Mouse (Mus musculus) stomach, embryonic 16.5 days (tissue): ENCODE measurements around the gene Tbata. TPM values are rescaled to one million over a fixed set of nuclear protein-coding genes. Genes with fewer than 3 reads are reported as not detected.

Source experiments
- ATAC-seq: fragments of 200-750 bp; cut with Nextera tagmentation; 2 replicates; pipeline ENCODE4 v1.8.0; 2017; ENCODE audit warnings: moderate number of reproducible peaks, moderate TSS enrichment; ENCODE audit not compliant: insufficient read depth, low FRiP score
- H3K27ac ChIP-seq: fragments of 300-500 bp; sonication (generic); 2 replicates; pipeline ENCODE4 v1.5.1; 2014; ENCODE audit warnings: low read length
- H3K27me3 ChIP-seq: fragments of 300-500 bp; sonication (generic); 2 replicates; pipeline ENCODE4 v1.6.1; 2014; ENCODE audit warnings: low read length, control low read depth, mixed read lengths; ENCODE audit not compliant: control insufficient read depth, insufficient read depth
- H3K36me3 ChIP-seq: fragments of 300-500 bp; sonication (generic); 2 replicates; pipeline ENCODE4 v1.6.1; 2014; ENCODE audit warnings: low read length; ENCODE audit not compliant: control insufficient read depth, insufficient read depth
- H3K4me1 ChIP-seq: fragments of 300-500 bp; sonication (generic); 2 replicates; pipeline ENCODE4 v1.6.1; 2014; ENCODE audit warnings: low read length, control low read depth, mixed read lengths; ENCODE audit not compliant: control insufficient read depth, insufficient read depth
- H3K4me2 ChIP-seq: fragments of 300-500 bp; sonication (generic); 2 replicates; pipeline ENCODE4 v1.6.1; 2014; ENCODE audit warnings: low read depth, low read length, mixed read lengths
- H3K4me3 ChIP-seq: fragments of 300-500 bp; sonication (generic); replicated peaks from 2 replicates; pipeline ENCODE4 v1.5.1; 2014; ENCODE audit warnings: mild to moderate bottlenecking, low read length
- H3K9ac ChIP-seq: fragments of 300-500 bp; sonication (generic); 2 replicates; pipeline ENCODE4 v1.6.1; 2014; ENCODE audit warnings: low read length
- H3K9me3 ChIP-seq: fragments of 300-500 bp; sonication (generic); replicated peaks from 2 replicates; pipeline ENCODE4 v1.6.1; 2016; ENCODE audit warnings: low read length, control low read depth; ENCODE audit not compliant: control insufficient read depth
- WGBS: fragments of 180-500 bp; shearing (Covaris S2); extraction: QIAGEN DNeasy Blood & Tissue Kit; methylation state at CpG from one replicate; pipeline ENCODE4 v1.1.7; 2014; 5-methylcytosine and 5-hydroxymethylcytosine counted together
- polyA plus RNA-seq: library from polyadenylated mRNA; unstranded; fragments of >200 nt; fragmentation: Nextera tagmentation; extraction: Ambion mirVana; gene quantifications from 2 replicates; pipeline ENCODE4 v1.2.1, GENCODE M21; 2015

The Tbata gene
- polyA plus RNA-seq, 1 experiment from 2014 or later, result not detected

DNA sequence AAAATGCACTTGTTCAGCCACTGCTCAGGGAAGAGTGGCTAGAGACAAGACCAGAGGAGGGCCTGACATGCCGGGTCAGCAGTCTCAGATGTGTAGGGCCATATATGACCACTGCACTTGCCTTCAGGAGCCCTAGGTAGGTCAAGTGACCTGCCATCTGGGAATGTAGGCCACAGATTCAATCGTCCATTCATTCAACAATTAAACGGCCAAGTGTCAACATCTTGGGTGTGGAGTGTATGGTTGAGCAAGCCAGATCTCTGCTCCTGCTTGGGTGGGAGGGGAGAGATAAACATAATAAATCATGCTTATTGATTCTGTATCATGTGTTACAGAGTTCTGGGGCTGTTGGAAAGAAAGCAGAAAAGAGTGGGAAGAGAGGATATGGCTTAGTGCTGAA, 13.2 kb upstream of the Tbata start:
- Histone ChIP-seq H3K27ac (no peak overlapping the region), H3K4me2 (no peak overlapping the region), H3K36me3 (no peaks in the 10 kb centered on the region), H3K9me3 (no peaks in the 10 kb centered on the region), H3K9ac (no peak overlapping the region), H3K4me3 (no peak overlapping the region), H3K27me3 (no peaks in the 10 kb centered on the region), H3K4me1 (no peaks in the 10 kb centered on the region)
- WGBS, result 48% methylated on average over 3 of the region's 3 CpGs
- no peak for ATAC-seq

DNA sequence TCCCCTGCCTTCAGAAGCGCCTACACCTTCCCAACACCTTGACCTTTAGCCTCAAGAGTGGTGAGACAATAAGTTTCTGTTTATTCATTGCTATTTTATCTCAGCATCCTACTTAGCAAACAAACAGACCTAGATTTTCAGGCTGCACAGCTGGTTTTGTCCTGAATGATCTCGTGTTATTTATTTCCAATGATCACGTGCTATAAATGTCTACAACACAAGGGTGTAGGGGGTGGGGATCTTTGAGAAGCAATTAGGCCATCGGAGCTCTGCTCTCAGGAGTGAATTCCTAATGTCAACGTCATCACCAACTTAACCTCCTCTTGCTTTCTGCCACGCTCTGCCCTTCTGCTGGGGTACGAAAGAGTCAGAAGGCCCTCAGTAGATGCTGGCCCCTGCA, 11.7 kb upstream of the Tbata start:
- H3K9ac ChIP-seq, result no peak overlapping the region
- H3K36me3 ChIP-seq, result no peaks in the 10 kb centered on the region
- H3K9me3 ChIP-seq, result no peaks in the 10 kb centered on the region
- no peak overlapping the region for H3K4me2 ChIP-seq
- no peaks in the 10 kb centered on the region for H3K4me1 ChIP-seq
- H3K27ac ChIP-seq, result no peak overlapping the region
- no peaks in the 10 kb centered on the region for H3K27me3 ChIP-seq
- WGBS, result 58% methylated on average over 7 of the region's 7 CpGs
- no peak for ATAC-seq
- no peak overlapping the region for H3K4me3 ChIP-seq

DNA sequence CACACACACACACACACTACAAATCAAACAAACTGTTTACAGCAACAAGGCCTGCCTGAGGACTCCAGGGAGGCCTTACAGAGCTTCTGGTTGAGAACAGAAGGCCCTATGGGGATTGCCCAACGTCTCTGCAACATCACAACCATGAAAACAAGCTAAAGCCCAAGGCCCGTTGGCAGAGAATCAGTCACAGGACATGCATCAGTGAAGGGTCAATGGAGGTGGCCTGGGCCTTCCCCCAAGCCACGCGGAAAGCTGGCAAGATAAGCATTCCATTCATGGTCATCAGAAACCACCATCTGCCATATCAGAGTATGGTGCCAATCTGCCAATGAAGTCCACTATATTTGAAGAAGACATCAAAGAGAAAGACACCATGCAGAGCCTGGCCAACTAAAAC, 11.1 kb upstream of the Tbata start:
- WGBS, result 68% methylated on average over 4 of the region's 4 CpGs
- no peaks in the 10 kb centered on the region for H3K9me3 ChIP-seq
- no peak for ATAC-seq
- H3K4me3 ChIP-seq, result no peak overlapping the region
- H3K36me3 ChIP-seq, result no peaks in the 10 kb centered on the region
- H3K4me2 ChIP-seq, result no peak overlapping the region
- no peak overlapping the region for H3K27ac ChIP-seq
- no peaks in the 10 kb centered on the region for H3K4me1 ChIP-seq
- no peak overlapping the region for H3K9ac ChIP-seq
- no peaks in the 10 kb centered on the region for H3K27me3 ChIP-seq

DNA sequence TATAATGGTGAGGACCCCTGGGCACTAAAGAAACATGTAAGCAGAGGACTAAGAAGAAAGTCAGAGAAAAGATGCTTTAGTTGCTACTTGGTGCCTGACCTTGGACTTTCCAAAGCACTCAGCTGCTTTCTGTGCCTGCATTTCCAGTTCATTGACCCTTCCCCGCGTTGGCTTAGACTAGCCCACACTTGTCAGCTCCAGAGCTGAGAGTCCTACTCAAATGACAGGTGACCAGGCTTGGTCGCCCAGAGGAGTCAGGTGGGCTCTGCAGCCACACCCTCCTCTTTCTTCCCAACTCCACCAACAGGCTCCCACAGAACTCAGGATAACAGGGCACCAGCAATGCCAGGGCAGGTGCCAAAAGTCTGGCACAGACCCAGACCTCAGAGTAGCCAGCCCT, 9.4 kb upstream of the Tbata start:
- H3K36me3 ChIP-seq, result no peaks in the 10 kb centered on the region
- no peaks in the 10 kb centered on the region for H3K4me1 ChIP-seq
- no peaks in the 10 kb centered on the region for H3K9me3 ChIP-seq
- no peak overlapping the region for H3K4me2 ChIP-seq
- WGBS, result 68% methylated on average over 3 of the region's 3 CpGs
- H3K9ac ChIP-seq, result no peak overlapping the region
- no peak overlapping the region for H3K4me3 ChIP-seq
- H3K27me3 ChIP-seq, result no peaks in the 10 kb centered on the region
- H3K27ac ChIP-seq, result no peak overlapping the region
- no peak for ATAC-seq

DNA sequence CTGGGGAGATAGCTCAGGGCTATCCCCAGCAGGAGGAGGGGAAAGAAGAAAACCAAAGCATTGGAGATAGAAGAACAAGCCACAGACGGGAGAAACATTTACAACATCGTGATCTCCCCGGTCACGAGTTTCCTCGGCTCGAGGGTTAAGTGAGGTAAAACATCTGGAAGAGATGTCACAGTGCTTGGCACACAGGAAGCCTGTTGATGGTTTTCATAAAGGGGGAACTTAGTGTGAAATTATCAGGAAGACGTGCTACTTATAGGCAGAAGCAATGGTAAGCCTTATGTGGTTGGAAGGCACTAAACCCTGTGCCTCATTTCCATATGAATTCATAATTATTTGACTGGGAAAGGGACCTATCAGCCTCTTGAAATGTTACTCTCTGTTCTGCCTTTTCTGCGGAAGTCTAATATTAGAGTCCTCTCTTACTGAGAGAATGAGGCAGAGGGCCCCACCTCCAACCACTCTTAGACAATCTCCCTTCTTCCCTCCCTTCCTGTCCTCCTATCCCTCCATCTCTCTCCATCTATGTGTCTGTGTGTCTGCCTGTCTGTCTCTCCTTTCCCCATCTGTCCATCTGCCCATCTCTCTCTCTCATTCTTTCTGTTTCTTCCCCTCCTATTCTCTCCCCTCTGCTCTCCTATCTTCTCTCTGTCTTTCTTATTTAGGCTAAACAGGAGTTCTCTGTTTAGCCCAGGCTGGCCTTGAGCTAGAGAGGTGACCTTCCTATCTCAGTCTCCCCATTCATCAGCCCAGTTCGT, 4.2 kb upstream of the Tbata start:
- Histone ChIP-seq H3K9ac (no peak overlapping the region), H3K4me2 (no peak overlapping the region), H3K36me3 (no peaks in the 10 kb centered on the region), H3K4me3 (no peak overlapping the region), H3K9me3 (no peaks in the 10 kb centered on the region), H3K4me1 (no peaks in the 10 kb centered on the region), H3K27ac (no peak overlapping the region), H3K27me3 (no peaks in the 10 kb centered on the region)
- 43% methylated on average over 9 of the region's 9 CpGs for WGBS
- no peak for ATAC-seq

DNA sequence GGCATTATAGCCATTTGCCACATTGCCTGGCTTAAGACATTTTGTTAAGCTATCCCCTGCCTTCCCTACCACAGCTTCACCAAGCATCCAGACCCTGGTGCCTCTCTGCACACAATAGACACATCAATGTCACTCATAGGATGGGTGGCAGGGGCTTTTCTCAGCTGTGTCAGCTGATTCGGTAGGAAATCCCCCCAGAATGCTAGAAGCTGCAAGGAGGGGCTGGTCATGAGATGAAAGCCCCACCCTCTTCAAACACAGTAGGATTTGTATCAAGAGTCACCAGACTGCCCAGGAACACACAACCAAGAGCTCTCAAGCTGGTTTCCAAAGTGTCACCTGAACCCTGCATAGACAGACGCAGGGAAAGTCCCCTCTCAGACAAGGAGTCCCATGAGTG, 3.4 kb upstream of the Tbata start:
- Histone ChIP-seq H3K27ac (no peak overlapping the region), H3K9ac (no peak overlapping the region), H3K4me1 (no peaks in the 10 kb centered on the region), H3K4me3 (no peak overlapping the region), H3K27me3 (no peaks in the 10 kb centered on the region), H3K9me3 (no peaks in the 10 kb centered on the region), H3K36me3 (no peaks in the 10 kb centered on the region), H3K4me2 (no peak overlapping the region)
- no peak for ATAC-seq
- 57% methylated on average over 2 of the region's 2 CpGs for WGBS

DNA sequence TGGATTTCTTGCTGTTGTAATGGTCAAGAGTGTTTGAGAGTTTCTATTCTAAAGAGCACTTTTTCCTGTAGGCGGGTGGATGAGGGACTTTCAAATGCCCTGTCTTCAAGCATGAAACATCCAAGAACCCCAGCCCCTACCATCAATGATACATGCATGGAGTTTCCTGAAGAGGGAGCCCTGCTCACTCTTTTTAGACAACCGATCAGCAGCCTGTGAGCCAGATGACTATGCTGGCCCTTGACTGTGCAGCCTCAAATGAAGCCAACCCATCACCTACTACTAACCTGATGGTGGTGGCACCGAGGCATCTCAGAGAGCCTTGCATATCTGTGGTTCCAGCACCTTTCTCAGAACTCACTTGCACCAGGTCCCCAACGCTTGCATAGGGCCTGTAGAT, 742 bp downstream of the Tbata start:
- H3K9ac ChIP-seq, result no peak overlapping the region
- no peaks in the 10 kb centered on the region for H3K9me3 ChIP-seq
- H3K4me3 ChIP-seq, result no peak overlapping the region
- H3K4me1 ChIP-seq, result 0 out of 2 replicates have a peak, but pooled peaks cover 4% of the 10 kb centered on the region
- no peak for ATAC-seq
- no peak overlapping the region for H3K4me2 ChIP-seq
- H3K27me3 ChIP-seq, result no peaks in the 10 kb centered on the region
- no peaks in the 10 kb centered on the region for H3K36me3 ChIP-seq
- no peak overlapping the region for H3K27ac ChIP-seq
- 70% methylated on average over 4 of the region's 4 CpGs for WGBS

DNA sequence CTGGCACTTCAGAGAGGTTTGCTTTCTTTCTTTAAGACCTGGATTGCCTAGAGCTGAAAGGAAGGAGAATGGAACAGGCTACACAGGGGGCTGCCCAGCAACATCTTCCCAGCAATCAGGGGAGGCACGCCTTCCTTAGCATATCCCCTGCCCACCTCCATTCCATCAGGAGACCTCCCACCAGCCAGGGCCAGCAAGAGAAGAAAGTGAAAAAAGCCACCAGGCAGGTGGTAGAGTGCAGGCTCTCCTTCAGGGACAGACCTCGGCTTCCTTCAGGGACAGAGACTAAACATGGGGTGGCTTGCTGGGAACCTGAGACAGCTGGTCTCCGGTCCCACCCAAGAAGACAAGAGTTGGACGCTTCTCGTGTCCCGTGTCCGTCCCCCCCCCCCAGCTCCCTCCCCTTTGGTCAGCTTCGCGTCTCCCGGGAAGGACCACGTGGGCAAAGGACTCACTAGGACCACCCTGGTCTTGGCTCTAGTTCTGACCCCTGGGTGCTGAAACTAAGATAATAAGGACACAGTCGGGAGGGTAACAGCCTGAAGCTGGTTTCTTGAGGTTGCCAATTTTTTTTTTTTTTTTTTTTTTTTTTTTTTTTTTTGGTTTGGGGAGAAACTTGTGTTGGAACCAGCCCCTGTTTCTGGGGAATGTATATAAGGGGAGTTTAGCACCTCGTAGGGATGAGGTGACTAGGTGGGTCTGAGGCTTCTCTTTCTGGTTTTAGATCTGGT, 3.1 kb downstream of the Tbata start:
- H3K9me3 ChIP-seq, result no peaks in the 10 kb centered on the region
- no peaks in the 10 kb centered on the region for H3K27me3 ChIP-seq
- 36% methylated on average over 13 of the region's 13 CpGs for WGBS
- H3K9ac ChIP-seq, result no peak overlapping the region
- ATAC-seq, result no peak
- no peak overlapping the region for H3K4me3 ChIP-seq
- 0 out of 2 replicates have a peak, but pooled peaks cover 4% of the 10 kb centered on the region for H3K4me1 ChIP-seq
- no peak overlapping the region for H3K4me2 ChIP-seq
- no peaks in the 10 kb centered on the region for H3K36me3 ChIP-seq
- H3K27ac ChIP-seq, result no peak overlapping the region

DNA sequence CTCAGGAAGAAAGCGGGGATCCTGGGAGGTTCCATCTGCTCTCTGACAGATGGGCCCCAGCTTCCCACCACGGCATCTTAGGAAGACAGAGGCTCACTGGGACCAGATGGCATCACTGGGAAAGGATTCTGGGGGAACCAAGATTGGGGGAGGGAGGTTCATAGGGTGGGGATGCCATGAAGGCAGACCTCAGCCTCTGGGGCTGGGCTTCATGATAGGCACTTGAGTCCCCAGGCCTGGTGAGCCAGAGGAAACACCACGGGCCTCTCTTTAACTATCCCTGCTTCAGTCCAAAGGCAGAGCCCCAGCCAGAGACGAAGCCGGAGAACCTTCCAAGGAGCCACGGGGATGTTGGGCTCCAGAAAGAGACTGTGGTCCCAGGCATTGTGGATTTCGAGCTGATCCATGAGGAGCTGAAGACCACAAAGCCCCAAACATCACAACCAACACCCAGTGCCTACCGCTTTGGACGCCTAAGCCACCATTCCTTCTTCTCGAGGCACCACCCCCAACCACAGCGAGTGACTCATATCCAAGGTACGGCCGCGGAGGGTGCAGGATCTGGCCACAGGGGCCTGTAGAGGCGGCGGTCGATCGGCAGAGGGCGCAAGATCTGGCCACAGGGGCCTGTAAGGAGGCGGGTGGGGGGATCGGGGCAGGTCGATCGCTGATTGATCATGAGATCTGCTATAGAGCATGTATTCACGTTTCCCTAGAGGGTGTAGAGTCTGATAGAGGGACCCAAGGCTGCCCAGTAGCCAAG, 3.9 kb downstream of the Tbata start:
- WGBS, result 15% methylated on average over 24 of the region's 24 CpGs
- no peaks in the 10 kb centered on the region for H3K9me3 ChIP-seq
- no peak overlapping the region for H3K9ac ChIP-seq
- no peaks in the 10 kb centered on the region for H3K36me3 ChIP-seq
- H3K4me2 ChIP-seq, result peak overlapping the region; percentile 36
- no peaks in the 10 kb centered on the region for H3K27me3 ChIP-seq
- H3K27ac ChIP-seq, result no peak overlapping the region
- ATAC-seq, result peak; percentile 66; the same call in 1 of the 2 replicates
- 0 out of 2 replicates have a peak, but pooled peaks cover 4% of the 10 kb centered on the region for H3K4me1 ChIP-seq
- no peak overlapping the region for H3K4me3 ChIP-seq
